Mouse (Mus musculus): ENCODE data around the gene Tbr1. TPM values are rescaled to one million over a fixed set of nuclear protein-coding genes. Genes with fewer than 3 reads are reported as not detected.
A peak's percentile ranks its signal among the peaks of the same experiment; 100 is the strongest.

The Tbr1 gene
- polyA plus RNA-seq, 1 experiment from 2014 or later: 0.30 TPM

- H3K9me3 ChIP-seq: no peaks in the 10 kb centered on the region
- 2% methylated on average over 50 of the region's 50 CpGs for WGBS
- H3K27me3 ChIP-seq (replicated peaks; ENCODE audit: low read depth, poor library complexity, severe bottlenecking): peaks cover 98% of the 10 kb centered on the region
- peak overlapping the region; percentile 51 for H3K4me3 ChIP-seq
- H3K27ac ChIP-seq (replicated peaks): peak overlapping the region; percentile 88
- DNase-seq (ENCODE audit: low spot score): peak; percentile 75
- H3K36me3 ChIP-seq (replicated peaks): no peaks in the 10 kb centered on the region
- peaks cover 22% of the 10 kb centered on the region for H3K4me1 ChIP-seq
Observed at GRCm38 (mm10) chr2:61814548-61815473, 12.1 kb downstream of the Tbr1 start.

- Histone ChIP-seq H3K4me1 (peaks cover 22% of the 10 kb centered on the region), H3K36me3 (replicated peaks) (no peaks in the 10 kb centered on the region), H3K4me3 (peak overlapping the region; percentile 51), H3K27me3 (replicated peaks; ENCODE audit: low read depth, poor library complexity, severe bottlenecking) (peaks cover 95% of the 10 kb centered on the region), H3K9me3 (no peaks in the 10 kb centered on the region), H3K27ac (replicated peaks) (peak overlapping the region; percentile 88)
- DNase-seq (ENCODE audit: low spot score): peak; percentile 75
- WGBS: 6% methylated on average over 66 of the region's 66 CpGs
Observed at GRCm38 (mm10) chr2:61815583-61816313, 13.0 kb downstream of the Tbr1 start.

- no peak for DNase-seq (ENCODE audit: low spot score)
- Histone ChIP-seq H3K4me3 (no peak overlapping the region), H3K27me3 (replicated peaks; ENCODE audit: low read depth, poor library complexity, severe bottlenecking) (peaks cover 70% of the 10 kb centered on the region), H3K9me3 (no peaks in the 10 kb centered on the region), H3K27ac (replicated peaks) (no peak overlapping the region), H3K4me1 (peaks cover 11% of the 10 kb centered on the region), H3K36me3 (replicated peaks) (no peaks in the 10 kb centered on the region)
- 78% methylated on average over 1 of the region's 1 CpGs for WGBS
Observed at GRCm38 (mm10) chr2:61818197-61818596, 15.5 kb downstream of the Tbr1 start.

GRCm38 (mm10) chr2:61820203-61820602, 17.5 kb downstream of the Tbr1 start:
- WGBS: 82% methylated on average over 4 of the region's 4 CpGs
- H3K4me1 ChIP-seq: peaks cover 9% of the 10 kb centered on the region
- DNase-seq (ENCODE audit: low spot score): no peak
- H3K4me3 ChIP-seq: no peak overlapping the region
- no peaks in the 10 kb centered on the region for H3K36me3 ChIP-seq (replicated peaks)
- H3K9me3 ChIP-seq: no peaks in the 10 kb centered on the region
- H3K27me3 ChIP-seq (replicated peaks; ENCODE audit: low read depth, poor library complexity, severe bottlenecking): peaks cover 50% of the 10 kb centered on the region
- no peak overlapping the region for H3K27ac ChIP-seq (replicated peaks)

- peaks cover 17% of the 10 kb centered on the region for H3K27me3 ChIP-seq (replicated peaks; ENCODE audit: low read depth, poor library complexity, severe bottlenecking)
- no peaks in the 10 kb centered on the region for H3K4me1 ChIP-seq
- no peak overlapping the region for H3K27ac ChIP-seq (replicated peaks)
- no peaks in the 10 kb centered on the region for H3K9me3 ChIP-seq
- H3K36me3 ChIP-seq (replicated peaks): no peaks in the 10 kb centered on the region
- WGBS: 82% methylated on average over 1 of the region's 1 CpGs
- DNase-seq (ENCODE audit: low spot score): no peak
- H3K4me3 ChIP-seq: no peak overlapping the region
Observed at GRCm38 (mm10) chr2:61823426-61824140, 20.9 kb downstream of the Tbr1 start.

- DNase-seq (ENCODE audit: low spot score): no peak
- Histone ChIP-seq H3K27me3 (replicated peaks; ENCODE audit: low read depth, poor library complexity, severe bottlenecking) (no peaks in the 10 kb centered on the region), H3K27ac (replicated peaks) (no peak overlapping the region), H3K36me3 (replicated peaks) (no peaks in the 10 kb centered on the region), H3K4me3 (no peak overlapping the region), H3K9me3 (no peaks in the 10 kb centered on the region), H3K4me1 (no peaks in the 10 kb centered on the region)
- WGBS: 84% methylated on average over 2 of the region's 2 CpGs
Observed at GRCm38 (mm10) chr2:61837243-61837806, 34.6 kb downstream of the Tbr1 start.

Small RNA genes within 50 kb of the gene (microRNA-seq; reads per million reads assigned to microRNA genes)
- gene Gm22403: not detected

Other genes with a start within 250 kb of the Tbr1 start
- 23.4 and 25.7 TPM in 2 replicates for gene Tank, start 224.3 kb upstream of the Tbr1 start, polyA plus RNA-seq (2016; fragmentation: Nextera tagmentation; extraction: Ambion mirVana)
- gene Psmd14, start 91.2 kb upstream of the Tbr1 start, polyA plus RNA-seq (2016; fragmentation: Nextera tagmentation; extraction: Ambion mirVana): 247 and 252 TPM in 2 replicates
- 0.03 and 0.05 TPM in 2 replicates for gene Slc4a10, start 243.5 kb downstream of the Tbr1 start, polyA plus RNA-seq (2016; fragmentation: Nextera tagmentation; extraction: Ambion mirVana)

All from embryonic facial prominence, embryonic 10.5 days (tissue).